Mouse (Mus musculus): ENCODE results near the gene Gm10330. TPM values are rescaled to one million over a fixed set of nuclear protein-coding genes. Genes with fewer than 3 reads are reported as not detected.
"Not testable (repeated sequence)": the region's sequence is repeated elsewhere in the genome, so short reads cannot be mapped to it uniquely, and the experiment has no call there.

Gm10330 gene
- 0.49 and 0.87 TPM in 2 replicates for polyA plus RNA-seq (2015; fragmentation: Nextera tagmentation; extraction: Ambion mirVana)

DNA sequence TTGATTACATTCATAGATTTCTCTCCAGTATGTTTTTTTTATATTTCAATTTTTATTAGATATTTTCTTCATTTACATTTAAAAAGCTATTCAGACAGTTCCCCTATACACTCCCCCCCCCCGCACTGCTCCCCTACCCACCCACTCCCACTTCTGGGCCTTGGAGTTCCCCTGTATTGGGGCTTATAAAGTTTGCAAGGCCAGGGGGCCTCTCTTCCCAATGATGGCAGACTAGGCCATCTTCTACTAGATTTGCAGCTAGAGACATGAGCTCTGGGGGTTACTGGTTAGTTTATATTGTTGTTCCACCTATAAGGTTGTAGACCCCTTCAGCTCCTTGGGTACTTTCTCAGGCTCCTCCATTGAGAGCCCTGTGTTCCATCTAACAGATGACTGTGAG, at the start of gene Gm10330:
TSS of gene Gm10330 (minus strand) at position 101 of the 400 bp plus-strand sequence.
- not testable (repeated sequence) for H3K27me3 ChIP-seq (ENCODE audit: control insufficient read depth, insufficient read depth, low read depth, low read length); ATAC-seq; H3K4me3 ChIP-seq (ENCODE audit: low read depth, low read length); H3K4me2 ChIP-seq (ENCODE audit: low read length); H3K9me3 ChIP-seq (replicated peaks; ENCODE audit: control insufficient read depth, low read length, poor library complexity, severe bottlenecking); H3K4me1 ChIP-seq (ENCODE audit: control insufficient read depth, insufficient read depth, low read length); H3K27ac ChIP-seq (ENCODE audit: low read length); H3K9ac ChIP-seq (ENCODE audit: low read depth, low read length); H3K36me3 ChIP-seq (ENCODE audit: control insufficient read depth, insufficient read depth, low read length)
- 90% methylated on average over 1 of the region's 1 CpGs for WGBS

DNA sequence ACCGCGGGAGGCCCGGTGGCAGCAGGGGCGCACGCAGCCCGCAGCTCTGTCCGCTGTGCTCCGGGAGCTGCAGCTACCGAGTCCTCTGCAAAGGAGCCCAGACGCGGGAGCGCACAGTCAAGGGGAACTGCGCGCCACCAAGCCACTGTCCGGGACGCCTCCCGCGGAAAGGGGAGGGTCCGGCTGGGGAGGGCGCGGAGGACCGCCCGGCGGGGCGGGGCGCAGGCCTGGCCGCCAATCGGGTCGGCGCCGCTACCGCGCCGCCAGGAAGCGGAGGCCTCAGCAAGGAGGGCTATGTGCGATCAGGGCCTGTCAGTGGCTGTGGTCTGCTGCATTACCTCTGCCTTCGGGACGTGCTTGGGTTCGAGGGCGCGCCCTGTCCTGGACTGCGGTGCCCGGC, 20.7 kb upstream of the Gm10330 start:
- not testable (repeated sequence) for H3K9ac ChIP-seq (ENCODE audit: low read depth, low read length); H3K4me2 ChIP-seq (ENCODE audit: low read length); ATAC-seq; H3K4me1 ChIP-seq (ENCODE audit: control insufficient read depth, insufficient read depth, low read length); H3K27me3 ChIP-seq (ENCODE audit: control insufficient read depth, insufficient read depth, low read depth, low read length); H3K27ac ChIP-seq (ENCODE audit: low read length); H3K4me3 ChIP-seq (ENCODE audit: low read depth, low read length); H3K36me3 ChIP-seq (ENCODE audit: control insufficient read depth, insufficient read depth, low read length); H3K9me3 ChIP-seq (replicated peaks; ENCODE audit: control insufficient read depth, low read length, poor library complexity, severe bottlenecking)
- WGBS: 24% methylated on average over 43 of the region's 43 CpGs

DNA sequence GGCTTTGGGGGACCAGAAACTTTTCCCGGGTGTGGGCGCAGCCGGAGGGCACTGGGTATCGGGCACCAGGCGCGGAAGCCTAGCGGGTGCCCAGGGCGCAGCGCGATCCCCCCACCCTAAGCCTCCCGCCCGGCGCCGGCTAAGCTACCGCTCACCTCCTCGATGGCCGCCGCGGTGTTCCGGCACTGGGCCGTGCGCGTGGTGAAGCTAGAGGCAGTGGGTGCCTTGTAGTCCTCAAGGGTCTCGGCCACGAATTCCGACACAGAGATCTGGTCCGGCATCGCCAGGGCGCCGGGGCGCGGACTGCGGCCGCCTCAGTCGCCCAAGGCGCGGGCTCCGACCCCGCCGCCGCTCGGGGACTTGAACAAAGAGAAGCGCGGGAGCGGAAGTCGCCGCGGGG, 20.3 kb upstream of the Gm10330 start:
- not testable (repeated sequence) for H3K4me1 ChIP-seq (ENCODE audit: control insufficient read depth, insufficient read depth, low read length); ATAC-seq; H3K9me3 ChIP-seq (replicated peaks; ENCODE audit: control insufficient read depth, low read length, poor library complexity, severe bottlenecking); H3K9ac ChIP-seq (ENCODE audit: low read depth, low read length); H3K27me3 ChIP-seq (ENCODE audit: control insufficient read depth, insufficient read depth, low read depth, low read length); H3K27ac ChIP-seq (ENCODE audit: low read length); H3K4me3 ChIP-seq (ENCODE audit: low read depth, low read length); H3K4me2 ChIP-seq (ENCODE audit: low read length); H3K36me3 ChIP-seq (ENCODE audit: control insufficient read depth, insufficient read depth, low read length)
- WGBS: 12% methylated on average over 27 of the region's 48 CpGs

Data from midbrain, embryonic 16.5 days (tissue).